Mouse (Mus musculus): ENCODE results near the gene Tmem131.

The Tmem131 gene

GRCm38 (mm10) chr1:36879154-36879553 is 64.3 kb downstream of the Tmem131 start:
- Histone ChIP-seq H3K4me3 (replicated peaks; ENCODE audit: low read length) (no peak overlapping the region), H3K9me3 (ENCODE audit: low read length) (no peaks in the 10 kb centered on the region), H3K36me3 (ENCODE audit: insufficient read depth, low read length) (peaks cover 82% of the 10 kb centered on the region), H3K4me1 (replicated peaks; ENCODE audit: low read depth, low read length) (peaks cover 45% of the 10 kb centered on the region), H3K27me3 (ENCODE audit: insufficient read depth, low read length) (no peaks in the 10 kb centered on the region)
- TF ChIP-seq CTCF (conservative IDR thresholded peaks at IDR 0.05; ENCODE audit: low read length): no peak
- no peak for TF ChIP-seq POU5F1 (IDR thresholded peaks at IDR 0.05; ENCODE audit: borderline replicate concordance, low read length)
- no peak for TF ChIP-seq NANOG (IDR thresholded peaks at IDR 0.05; ENCODE audit: borderline replicate concordance, low read length)

GRCm38 (mm10) chr1:36877126-36877525 is 66.3 kb downstream of the Tmem131 start:
- Histone ChIP-seq H3K9me3 (ENCODE audit: low read length) (no peaks in the 10 kb centered on the region), H3K27me3 (ENCODE audit: insufficient read depth, low read length) (no peaks in the 10 kb centered on the region), H3K4me3 (replicated peaks; ENCODE audit: low read length) (no peak overlapping the region), H3K4me1 (replicated peaks; ENCODE audit: low read depth, low read length) (peaks cover 30% of the 10 kb centered on the region), H3K36me3 (ENCODE audit: insufficient read depth, low read length) (peaks cover 84% of the 10 kb centered on the region)
- TF ChIP-seq NANOG (IDR thresholded peaks at IDR 0.05; ENCODE audit: borderline replicate concordance, low read length) (no peak), POU5F1 (IDR thresholded peaks at IDR 0.05; ENCODE audit: borderline replicate concordance, low read length) (no peak), CTCF (conservative IDR thresholded peaks at IDR 0.05; ENCODE audit: low read length) (no peak)

- TF ChIP-seq POU5F1 (IDR thresholded peaks at IDR 0.05; ENCODE audit: borderline replicate concordance, low read length) (no peak), NANOG (IDR thresholded peaks at IDR 0.05; ENCODE audit: borderline replicate concordance, low read length) (no peak), CTCF (conservative IDR thresholded peaks at IDR 0.05; ENCODE audit: low read length) (no peak)
These were observed 68.4 kb downstream of the Tmem131 start for GRCm38 (mm10) chr1:36874874-36875561.

GRCm38 (mm10) chr1:36871238-36871637 is 72.2 kb downstream of the Tmem131 start:
- H3K4me1 ChIP-seq (replicated peaks; ENCODE audit: low read depth, low read length): peaks cover 21% of the 10 kb centered on the region
- no peaks in the 10 kb centered on the region for H3K27me3 ChIP-seq (ENCODE audit: insufficient read depth, low read length)
- no peak for TF ChIP-seq NANOG (IDR thresholded peaks at IDR 0.05; ENCODE audit: borderline replicate concordance, low read length)
- TF ChIP-seq CTCF (conservative IDR thresholded peaks at IDR 0.05; ENCODE audit: low read length): no peak
- no peak for TF ChIP-seq POU5F1 (IDR thresholded peaks at IDR 0.05; ENCODE audit: borderline replicate concordance, low read length)
- H3K36me3 ChIP-seq (ENCODE audit: insufficient read depth, low read length): peaks cover 87% of the 10 kb centered on the region
- H3K9me3 ChIP-seq (ENCODE audit: low read length): peaks cover 11% of the 10 kb centered on the region
- no peak overlapping the region for H3K4me3 ChIP-seq (replicated peaks; ENCODE audit: low read length)

More at GRCm38 (mm10) chr1:36874874-36875561, 68.4 kb downstream of the Tmem131 start:
- Histone ChIP-seq H3K36me3 (ENCODE audit: insufficient read depth, low read length) (peaks cover 84% of the 10 kb centered on the region), H3K9me3 (ENCODE audit: low read length) (no peaks in the 10 kb centered on the region), H3K4me3 (replicated peaks; ENCODE audit: low read length) (no peak overlapping the region), H3K27me3 (ENCODE audit: insufficient read depth, low read length) (no peaks in the 10 kb centered on the region), H3K4me1 (replicated peaks; ENCODE audit: low read depth, low read length) (peaks cover 24% of the 10 kb centered on the region)

GRCm38 (mm10) chr1:36870518-36870917 is 72.9 kb downstream of the Tmem131 start:
- H3K27me3 ChIP-seq (ENCODE audit: insufficient read depth, low read length): no peaks in the 10 kb centered on the region
- H3K9me3 ChIP-seq (ENCODE audit: low read length): peaks cover 11% of the 10 kb centered on the region
- peaks cover 18% of the 10 kb centered on the region for H3K4me1 ChIP-seq (replicated peaks; ENCODE audit: low read depth, low read length)
- no peak overlapping the region for H3K4me3 ChIP-seq (replicated peaks; ENCODE audit: low read length)
- H3K36me3 ChIP-seq (ENCODE audit: insufficient read depth, low read length): peaks cover 80% of the 10 kb centered on the region
- no peak for TF ChIP-seq NANOG (IDR thresholded peaks at IDR 0.05; ENCODE audit: borderline replicate concordance, low read length)
- no peak for TF ChIP-seq CTCF (conservative IDR thresholded peaks at IDR 0.05; ENCODE audit: low read length)
- TF ChIP-seq POU5F1 (IDR thresholded peaks at IDR 0.05; ENCODE audit: borderline replicate concordance, low read length): no peak

GRCm38 (mm10) chr1:36864757-36865156 is 78.7 kb downstream of the Tmem131 start:
- Histone ChIP-seq H3K4me1 (replicated peaks; ENCODE audit: low read depth, low read length) (peaks cover 39% of the 10 kb centered on the region), H3K4me3 (replicated peaks; ENCODE audit: low read length) (no peak overlapping the region), H3K36me3 (ENCODE audit: insufficient read depth, low read length) (peaks cover 75% of the 10 kb centered on the region), H3K9me3 (ENCODE audit: low read length) (peaks cover 11% of the 10 kb centered on the region), H3K27me3 (ENCODE audit: insufficient read depth, low read length) (no peaks in the 10 kb centered on the region)
- no peak for TF ChIP-seq POU5F1 (IDR thresholded peaks at IDR 0.05; ENCODE audit: borderline replicate concordance, low read length)
- no peak for TF ChIP-seq NANOG (IDR thresholded peaks at IDR 0.05; ENCODE audit: borderline replicate concordance, low read length)
- no peak for TF ChIP-seq CTCF (conservative IDR thresholded peaks at IDR 0.05; ENCODE audit: low read length)

GRCm38 (mm10) chr1:36861775-36862174 is 81.7 kb downstream of the Tmem131 start:
- TF ChIP-seq CTCF (conservative IDR thresholded peaks at IDR 0.05; ENCODE audit: low read length) (no peak), POU5F1 (IDR thresholded peaks at IDR 0.05; ENCODE audit: borderline replicate concordance, low read length) (no peak), NANOG (IDR thresholded peaks at IDR 0.05; ENCODE audit: borderline replicate concordance, low read length) (no peak)
- H3K27me3 ChIP-seq (ENCODE audit: insufficient read depth, low read length): no peaks in the 10 kb centered on the region
- H3K4me3 ChIP-seq (replicated peaks; ENCODE audit: low read length): no peak overlapping the region
- no peaks in the 10 kb centered on the region for H3K9me3 ChIP-seq (ENCODE audit: low read length)
- H3K4me1 ChIP-seq (replicated peaks; ENCODE audit: low read depth, low read length): peaks cover 60% of the 10 kb centered on the region
- H3K36me3 ChIP-seq (ENCODE audit: insufficient read depth, low read length): peaks cover 68% of the 10 kb centered on the region

GRCm38 (mm10) chr1:36860876-36861275 is 82.6 kb downstream of the Tmem131 start:
- Histone ChIP-seq H3K9me3 (ENCODE audit: low read length) (no peaks in the 10 kb centered on the region), H3K27me3 (ENCODE audit: insufficient read depth, low read length) (no peaks in the 10 kb centered on the region), H3K4me3 (replicated peaks; ENCODE audit: low read length) (no peak overlapping the region), H3K36me3 (ENCODE audit: insufficient read depth, low read length) (peaks cover 72% of the 10 kb centered on the region), H3K4me1 (replicated peaks; ENCODE audit: low read depth, low read length) (peaks cover 69% of the 10 kb centered on the region)
- TF ChIP-seq POU5F1 (IDR thresholded peaks at IDR 0.05; ENCODE audit: borderline replicate concordance, low read length): no peak
- TF ChIP-seq NANOG (IDR thresholded peaks at IDR 0.05; ENCODE audit: borderline replicate concordance, low read length): no peak
- TF ChIP-seq CTCF (conservative IDR thresholded peaks at IDR 0.05; ENCODE audit: low read length): no peak

Data from E14TG2a.4 (cell line).